Mouse (Mus musculus) MEL (cell line): ENCODE results near the gene Taf6l. TPM values are rescaled to one million over a fixed set of nuclear protein-coding genes. Genes with fewer than 3 reads are reported as not detected.

ENCODE experiments used
- RAD21 ChIP-seq: IDR thresholded peaks from 2 replicates; pipeline ENCODE4 v1.6.1; 2011; ENCODE audit warnings: mild to moderate bottlenecking, low read depth, low read length, improper control_type of control experiment
- SIN3A ChIP-seq: IDR thresholded peaks from 2 replicates; pipeline ENCODE4 v1.6.1; 2012; ENCODE audit warnings: low read length, improper control_type of control experiment, inconsistent platforms
- polyA plus RNA-seq, 2 experiments: library from polyadenylated mRNA; stranded (reverse) in 1 of 2; unstranded in 1 of 2; fragments of >175 nt in 1 of 2; fragments of >200 nt in 1 of 2; gene quantifications; 2 replicates each; pipeline versions ENCODE4 v1.2.1 to v1.2.4; 2012; ENCODE audit warnings: low replicate concordance in 2 of 2, low read depth in 1 of 2; ENCODE audit not compliant: insufficient read length in 2 of 2, insufficient read depth in 1 of 2, missing spikeins in 1 of 2
- total RNA-seq: library from RNA; depleted of rRNA; stranded (reverse); fragments of 300-350 nt; gene quantifications from 2 replicates; pipeline ENCODE4 v1.2.3, GENCODE M21; 2012; rRNA removed

Gene Taf6l
- total and polyA plus RNA-seq, 3 experiments, result 18.3 to 25.5 TPM; not detected in 1

DNA sequence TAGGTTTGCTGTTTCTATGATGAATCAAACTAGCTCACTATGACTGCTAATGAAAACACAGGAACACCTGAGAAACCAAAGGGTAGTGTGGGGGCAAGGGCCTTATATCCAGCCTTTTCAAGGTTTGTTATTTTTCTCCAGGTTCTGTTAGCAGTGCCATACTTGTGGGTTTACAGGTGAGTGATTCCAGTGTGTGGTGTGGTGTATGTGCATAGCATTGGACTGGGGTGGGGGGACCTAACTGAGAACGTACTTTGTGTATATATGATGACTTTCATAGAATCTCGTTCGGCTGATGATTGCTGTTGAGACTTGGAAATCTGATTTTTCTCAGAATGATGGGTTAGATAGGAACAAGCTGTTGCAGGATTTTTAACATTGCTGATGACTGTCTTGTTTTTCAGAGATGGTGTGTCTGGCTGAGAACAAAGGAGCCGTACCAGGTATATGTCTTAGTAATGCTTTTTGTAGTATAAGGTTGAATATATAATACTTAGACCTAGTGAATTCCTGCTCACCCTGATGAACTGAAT is 61.1 kb downstream of the Taf6l start (continued):
- no peak for TF ChIP-seq RAD21
- TF ChIP-seq SIN3A, result 0 out of 2 replicates have a peak, but pooled peaks have one; percentile 19

Other genes with a start within 250 kb of the Taf6l start
Only the 30 nearest of the 33 such genes appear.
- gene Slc22a6, start 168.4 kb downstream of the Taf6l start, total RNA-seq, result not detected in 2 replicates
- not detected for gene Slc22a6, start 168.4 kb downstream of the Taf6l start, polyA plus RNA-seq
- gene Chrm1, start 122.6 kb downstream of the Taf6l start, total RNA-seq, result under 0.01 TPM in 1 of 2 replicates, not detected in the other
- under 1 TPM in 1 of 2 experiments, not detected in 1; 0.01 TPM for gene Chrm1, start 122.6 kb downstream of the Taf6l start, polyA plus RNA-seq
- gene Slc3a2, start 63.0 kb downstream of the Taf6l start, total RNA-seq, result 164 and 253 TPM in 2 replicates
- gene Slc3a2, start 63.0 kb downstream of the Taf6l start, polyA plus RNA-seq, result 100 to 1,000 TPM; 428 to 670 TPM
- 158 and 208 TPM in 2 replicates for gene Wdr74, start 50.6 kb downstream of the Taf6l start, total RNA-seq
- gene Wdr74, start 50.6 kb downstream of the Taf6l start, polyA plus RNA-seq, result 100 to 1,000 TPM; 208 to 803 TPM
- 3.0 and 3.3 TPM in 2 replicates for gene 1700092M07Rik, start 45.7 kb downstream of the Taf6l start, total RNA-seq
- gene 1700092M07Rik, start 45.7 kb downstream of the Taf6l start, polyA plus RNA-seq, result 1 to 10 TPM in 1 of 2 experiments, not detected in 1; 4.3 TPM
- 27.5 and 28.7 TPM in 2 replicates for gene Stx5a, start 45.0 kb downstream of the Taf6l start, total RNA-seq
- 10 to 100 TPM in 1 of 2 experiments, not detected in 1; 50.0 TPM for gene Stx5a, start 45.0 kb downstream of the Taf6l start, polyA plus RNA-seq
- 107 and 122 TPM in 2 replicates for gene Nxf1, start 29.3 kb downstream of the Taf6l start, total RNA-seq
- gene Nxf1, start 29.3 kb downstream of the Taf6l start, polyA plus RNA-seq, result 100 to 1,000 TPM; 231 to 296 TPM
- gene Tmem223, start 15.4 kb downstream of the Taf6l start, total RNA-seq, result 7.5 and 7.8 TPM in 2 replicates
- 10 to 100 TPM in 1 of 2 experiments, not detected in 1; 23.2 TPM for gene Tmem223, start 15.4 kb downstream of the Taf6l start, polyA plus RNA-seq
- 49.2 and 60.0 TPM in 2 replicates for gene Tmem179b, start 11.9 kb downstream of the Taf6l start, total RNA-seq
- gene Tmem179b, start 11.9 kb downstream of the Taf6l start, polyA plus RNA-seq, result 100 to 1,000 TPM in 1 of 2 experiments, not detected in 1; 101 TPM
- 165 and 188 TPM in 2 replicates for gene Polr2g, start 12.2 kb upstream of the Taf6l start, total RNA-seq
- 100 to 1,000 TPM in 1 of 2 experiments, not detected in 1; 181 TPM for gene Polr2g, start 12.2 kb upstream of the Taf6l start, polyA plus RNA-seq
- gene Zbtb3, start 16.1 kb upstream of the Taf6l start, total RNA-seq, result 2.6 and 2.9 TPM in 2 replicates
- gene Zbtb3, start 16.1 kb upstream of the Taf6l start, polyA plus RNA-seq, result 1 to 10 TPM in 1 of 2 experiments, not detected in 1; 2.4 TPM
- 22.9 and 24.2 TPM in 2 replicates for gene Ttc9c, start 32.9 kb upstream of the Taf6l start, total RNA-seq
- 10 to 100 TPM in 1 of 2 experiments, not detected in 1; 29.8 TPM for gene Ttc9c, start 32.9 kb upstream of the Taf6l start, polyA plus RNA-seq
- 39.4 and 44.6 TPM in 2 replicates for gene Hnrnpul2, start 33.6 kb upstream of the Taf6l start, total RNA-seq
- gene Hnrnpul2, start 33.6 kb upstream of the Taf6l start, polyA plus RNA-seq, result 100 to 1,000 TPM; 106 to 174 TPM
- gene AC129217.1, start 43.4 kb upstream of the Taf6l start, total RNA-seq, result 0.23 TPM in 1 of 2 replicates, not detected in the other
- 10 to 100 TPM in 1 of 2 experiments, not detected in 1; 53.4 TPM for gene AC129217.1, start 43.4 kb upstream of the Taf6l start, polyA plus RNA-seq
- gene Bscl2, start 51.0 kb upstream of the Taf6l start, total RNA-seq, result 26.0 and 29.5 TPM in 2 replicates
- 10 to 100 TPM in 1 of 2 experiments, not detected in 1; 51.3 TPM for gene Bscl2, start 51.0 kb upstream of the Taf6l start, polyA plus RNA-seq
- gene Gng3, start 52.8 kb upstream of the Taf6l start, total RNA-seq, result 0.15 and 0.29 TPM in 2 replicates
- gene Gng3, start 52.8 kb upstream of the Taf6l start, polyA plus RNA-seq, result 1 to 10 TPM in 1 of 2 experiments, not detected in 1; 2.5 TPM
- 0.15 and 0.26 TPM in 2 replicates for gene Lrrn4cl, start 64.4 kb upstream of the Taf6l start, total RNA-seq
- under 1 TPM in 1 of 2 experiments, not detected in 1; 0.54 TPM for gene Lrrn4cl, start 64.4 kb upstream of the Taf6l start, polyA plus RNA-seq
- gene Ubxn1, start 85.1 kb upstream of the Taf6l start, total RNA-seq, result 179 and 187 TPM in 2 replicates
- 100 to 1,000 TPM in 1 of 2 experiments, not detected in 1; 366 TPM for gene Ubxn1, start 85.1 kb upstream of the Taf6l start, polyA plus RNA-seq
- gene Uqcc3, start 94.5 kb upstream of the Taf6l start, total RNA-seq, result 46.3 and 49.4 TPM in 2 replicates
- 10 to 100 TPM in 1 of 2 experiments, not detected in 1; 55.0 TPM for gene Uqcc3, start 94.5 kb upstream of the Taf6l start, polyA plus RNA-seq
- 10.3 and 15.5 TPM in 2 replicates for gene Lbhd1, start 97.3 kb upstream of the Taf6l start, total RNA-seq
- 100 to 1,000 TPM in 1 of 2 experiments, 10 to 100 TPM in 1; 46.5 to 123 TPM for gene Lbhd1, start 97.3 kb upstream of the Taf6l start, polyA plus RNA-seq
- not detected in 2 replicates for gene Gm49403, start 97.5 kb upstream of the Taf6l start, total RNA-seq
- gene Gm49403, start 97.5 kb upstream of the Taf6l start, polyA plus RNA-seq, result not detected
- 171 and 184 TPM in 2 replicates for gene 1810009A15Rik, start 102.4 kb upstream of the Taf6l start, total RNA-seq
- 100 to 1,000 TPM in 1 of 2 experiments, not detected in 1; 189 TPM for gene 1810009A15Rik, start 102.4 kb upstream of the Taf6l start, polyA plus RNA-seq
- 0.77 TPM in 1 of 2 replicates, not detected in the other for gene Gm49416, start 102.5 kb upstream of the Taf6l start, total RNA-seq
- 10 to 100 TPM in 1 of 2 experiments, not detected in 1; 31.2 TPM for gene Gm49416, start 102.5 kb upstream of the Taf6l start, polyA plus RNA-seq
- gene Ints5, start 106.6 kb upstream of the Taf6l start, total RNA-seq, result 38.1 and 43.9 TPM in 2 replicates
- 10 to 100 TPM in 1 of 2 experiments, not detected in 1; 51.5 TPM for gene Ints5, start 106.6 kb upstream of the Taf6l start, polyA plus RNA-seq
- 104 and 122 TPM in 2 replicates for gene Ganab, start 111.7 kb upstream of the Taf6l start, total RNA-seq
- 100 to 1,000 TPM in 1 of 2 experiments, not detected in 1; 123 TPM for gene Ganab, start 111.7 kb upstream of the Taf6l start, polyA plus RNA-seq
- gene B3gat3, start 134.0 kb upstream of the Taf6l start, total RNA-seq, result 21.0 and 26.2 TPM in 2 replicates
- 10 to 100 TPM in 1 of 2 experiments, not detected in 1; 35.4 TPM for gene B3gat3, start 134.0 kb upstream of the Taf6l start, polyA plus RNA-seq
- 1.6 and 4.1 TPM in 2 replicates for gene Rom1, start 142.9 kb upstream of the Taf6l start, total RNA-seq
- 1 to 10 TPM in 1 of 2 experiments, not detected in 1; 3.1 TPM for gene Rom1, start 142.9 kb upstream of the Taf6l start, polyA plus RNA-seq
- gene Eml3, start 143.1 kb upstream of the Taf6l start, total RNA-seq, result 13.0 and 16.6 TPM in 2 replicates
- gene Eml3, start 143.1 kb upstream of the Taf6l start, polyA plus RNA-seq, result 10 to 100 TPM in 1 of 2 experiments, not detected in 1; 23.4 TPM
- gene Mta2, start 155.5 kb upstream of the Taf6l start, total RNA-seq, result 150 and 171 TPM in 2 replicates
- gene Mta2, start 155.5 kb upstream of the Taf6l start, polyA plus RNA-seq, result 100 to 1,000 TPM; 116 to 167 TPM
- gene Tut1, start 167.4 kb upstream of the Taf6l start, total RNA-seq, result 54.6 and 54.9 TPM in 2 replicates
- 10 to 100 TPM in 1 of 2 experiments, not detected in 1; 68.2 TPM for gene Tut1, start 167.4 kb upstream of the Taf6l start, polyA plus RNA-seq